Mouse (Mus musculus) ES-E14 (cell line): ENCODE measurements around the gene Prickle4. TPM values are rescaled to one million over a fixed set of nuclear protein-coding genes. Genes with fewer than 3 reads are reported as not detected.
A peak's percentile ranks its signal among the peaks of the same experiment; 100 is the strongest.

Experiments used
- DNase-seq: peaks from one replicate; pipeline ENCODE4 v3.0.0-alpha.2; 2013; ENCODE audit warnings: low read depth, low spot score
- H3K27ac ChIP-seq: 2 replicates; pipeline ENCODE4 v1.5.1; 2012; ENCODE audit warnings: low read depth, mild to moderate bottlenecking, low read length, moderate library complexity, mixed read lengths; ENCODE audit not compliant: poor library complexity, insufficient read depth, severe bottlenecking
- H3K36me3 ChIP-seq: 2 replicates; pipeline ENCODE4 v1.6.1; 2012; ENCODE audit warnings: mild to moderate bottlenecking, low read length, moderate library complexity, mixed read lengths; ENCODE audit not compliant: control insufficient read depth, poor library complexity, insufficient read depth, severe bottlenecking
- H3K4me1 ChIP-seq, 2 experiments: fragments of 150-350 bp in 1 of 2; sonication (generic) in 1 of 2; 2 replicates each; pipeline ENCODE4 v1.6.1; 2012; ENCODE audit warnings: low read length in 2 of 2, mild to moderate bottlenecking in 1 of 2, mixed read lengths in 1 of 2; ENCODE audit not compliant: control insufficient read depth in 2 of 2, insufficient read depth in 2 of 2, poor library complexity in 1 of 2
- H3K4me3 ChIP-seq, 2 experiments: fragments of 150-350 bp in 1 of 2; sonication (generic) in 1 of 2; 2 replicates each; pipeline ENCODE4 v1.5.1; 2012; ENCODE audit warnings: low read length in 2 of 2, low read depth in 1 of 2, mild to moderate bottlenecking in 1 of 2, mixed read lengths in 1 of 2; ENCODE audit not compliant: insufficient read depth in 1 of 2, poor library complexity in 1 of 2, severe bottlenecking in 1 of 2
- H3K9ac ChIP-seq: 2 replicates; pipeline ENCODE4 v1.6.1; 2012; ENCODE audit warnings: low read depth, mild to moderate bottlenecking, low read length, mixed read lengths; ENCODE audit not compliant: poor library complexity, insufficient read depth, severe bottlenecking
- H3K9me3 ChIP-seq: fragments of 150-350 bp; sonication (generic); 2 replicates; pipeline ENCODE4 v1.6.1; 2012; ENCODE audit warnings: low read depth, mild to moderate bottlenecking, low read length; ENCODE audit not compliant: control insufficient read depth, insufficient read depth
- CHD2 ChIP-seq: IDR thresholded peaks from 2 replicates; pipeline ENCODE4 v1.6.1; 2014; ENCODE audit warnings: mild to moderate bottlenecking, low read depth, low read length, inconsistent platforms
- HCFC1 ChIP-seq: IDR thresholded peaks from 2 replicates; pipeline ENCODE4 v1.6.1; 2012; ENCODE audit warnings: low read length, inconsistent platforms, borderline replicate concordance; ENCODE audit not compliant: insufficient read depth
- MAFK ChIP-seq: IDR thresholded peaks from 2 replicates; pipeline ENCODE4 v1.6.1; 2014; ENCODE audit warnings: mild to moderate bottlenecking, low read depth, low read length, inconsistent platforms; ENCODE audit not compliant: insufficient read depth
- ZC3H11A ChIP-seq: IDR thresholded peaks from 2 replicates; pipeline ENCODE4 v1.6.1; 2012; ENCODE audit warnings: low read depth, mild to moderate bottlenecking, inconsistent platforms, low read length, borderline replicate concordance
- ZNF384 ChIP-seq: IDR thresholded peaks from 2 replicates; pipeline ENCODE4 v1.6.1; 2012; ENCODE audit warnings: low read depth, low read length, inconsistent platforms
- in situ Hi-C, 2 experiments: fragments of 600-800 bp; cut with MboI; formaldehyde crosslinking; loops; one replicate each; pipeline ENCODE4 v1.15.1; 2025; ENCODE audit warnings: low sequenced_read_pairs in 2 of 2, inconsistent platforms in 1 of 2; ENCODE audit not compliant: unreplicated experiment in 2 of 2
- total RNA-seq: library from RNA; depleted of rRNA; stranded (reverse); fragments of 300-350 nt; gene quantifications from 2 replicates; pipeline ENCODE4 v1.2.3, GENCODE M21; 2012

The Prickle4 gene
- total RNA-seq, 1 experiment, result 0.71 TPM

- no peak overlapping the region for H3K27ac ChIP-seq
- no peaks in the 10 kb centered on the region; the same call in 1 of the 2 replicates for H3K36me3 ChIP-seq
- H3K4me1 ChIP-seq, result peaks cover 8 to 50% of the 10 kb centered on the region in 2 experiments; a peak in 3 of 4 replicates
- H3K4me3 ChIP-seq, result no peak overlapping the region
- TF ChIP-seq ZNF384 (no peak), HCFC1 (no peak), MAFK (no peak), ZC3H11A (no peak), CHD2 (no peak)
- no peak for DNase-seq
- no peaks in the 10 kb centered on the region for H3K9me3 ChIP-seq
- in situ Hi-C loops, result no loop called here
- no peak overlapping the region for H3K9ac ChIP-seq
Observed at GRCm38 (mm10) chr17:47707961-47708360, 13.4 kb upstream of the Prickle4 start.

GRCm38 (mm10) chr17:47706196-47706595, 11.7 kb upstream of the Prickle4 start:
- TF ChIP-seq HCFC1 (no peak), ZC3H11A (no peak), ZNF384 (no peak)
- Histone ChIP-seq H3K9ac (no peak overlapping the region; the same call in 1 of the 2 replicates), H3K4me3 (no peak overlapping the region), H3K36me3 (peaks cover 4% of the 10 kb centered on the region; the same call in 1 of the 2 replicates), H3K4me1 (peaks cover 6 to 52% of the 10 kb centered on the region in 2 experiments; a peak in 3 of 4 replicates), H3K27ac (no peak overlapping the region), H3K9me3 (no peaks in the 10 kb centered on the region)
- DNase-seq, result no peak
- in situ Hi-C loops, result no loop called here

GRCm38 (mm10) chr17:47704692-47705091, 10.2 kb upstream of the Prickle4 start:
- Histone ChIP-seq H3K4me1 (peaks cover 3 to 39% of the 10 kb centered on the region in 2 experiments; a peak in 3 of 4 replicates), H3K9ac (no peak overlapping the region; the same call in 1 of the 2 replicates), H3K36me3 (peaks cover 12% of the 10 kb centered on the region; the same call in 1 of the 2 replicates), H3K4me3 (peak overlapping the region; percentile 34 to 48; a peak in 2 of 4 replicates), H3K9me3 (no peaks in the 10 kb centered on the region), H3K27ac (no peak overlapping the region)
- DNase-seq, result no peak
- in situ Hi-C loops, result no loop called here
- TF ChIP-seq CHD2 (no peak), ZNF384 (no peak), HCFC1 (no peak), MAFK (no peak), ZC3H11A (no peak)

- peaks cover 0 to 37% of the 10 kb centered on the region in 2 experiments; a peak in 3 of 4 replicates for H3K4me1 ChIP-seq
- H3K36me3 ChIP-seq, result peaks cover 12% of the 10 kb centered on the region; the same call in 1 of the 2 replicates
- no peaks in the 10 kb centered on the region for H3K9me3 ChIP-seq
- peak overlapping the region; percentile 80 for H3K9ac ChIP-seq
- peak overlapping the region; percentile 84 for H3K27ac ChIP-seq
- in situ Hi-C loops, result no loop called here
- TF ChIP-seq MAFK (no peak), CHD2 (no peak), ZNF384 (no peak), ZC3H11A (no peak), HCFC1 (no peak)
- DNase-seq, result no peak
- H3K4me3 ChIP-seq, result peak overlapping the region; percentile 48 to 57
Observed at GRCm38 (mm10) chr17:47703556-47703955, 9.0 kb upstream of the Prickle4 start.
